Mouse (Mus musculus) liver, embryonic 15.5 days (tissue): Measurements from ENCODE around the gene Sin3b. TPM values are rescaled to one million over a fixed set of nuclear protein-coding genes. Genes with fewer than 3 reads are reported as not detected.

Source experiments
- ATAC-seq: fragments of 200-750 bp; cut with Nextera tagmentation; 2 replicates; pipeline ENCODE4 v1.8.0; 2017; ENCODE audit warnings: moderate number of reproducible peaks, mild to moderate bottlenecking, moderate library complexity; ENCODE audit not compliant: insufficient read depth
- H3K27ac ChIP-seq: fragments of 300-500 bp; sonication (generic); replicated peaks from 2 replicates; pipeline ENCODE4 v1.5.1; 2015; ENCODE audit warnings: mild to moderate bottlenecking, inconsistent platforms
- H3K27me3 ChIP-seq: fragments of 300-500 bp; sonication (generic); 2 replicates; pipeline ENCODE4 v1.6.1; 2015; ENCODE audit warnings: mild to moderate bottlenecking, inconsistent platforms
- H3K36me3 ChIP-seq: fragments of 300-500 bp; sonication (generic); replicated peaks from 2 replicates; pipeline ENCODE4 v1.6.1; 2015; ENCODE audit warnings: moderate library complexity, mild to moderate bottlenecking, inconsistent platforms
- H3K4me1 ChIP-seq: fragments of 300-500 bp; sonication (generic); replicated peaks from 2 replicates; pipeline ENCODE4 v1.6.1; 2015; ENCODE audit warnings: inconsistent platforms
- H3K4me2 ChIP-seq: fragments of 300-500 bp; sonication (generic); 2 replicates; pipeline ENCODE4 v1.6.1; 2015; ENCODE audit warnings: moderate library complexity, mild to moderate bottlenecking, inconsistent platforms
- H3K4me3 ChIP-seq: fragments of 300-500 bp; sonication (generic); replicated peaks from 2 replicates; pipeline ENCODE4 v1.5.1; 2015; ENCODE audit warnings: mild to moderate bottlenecking, inconsistent platforms
- H3K9ac ChIP-seq: fragments of 300-500 bp; sonication (generic); 2 replicates; pipeline ENCODE4 v1.6.1; 2015; ENCODE audit warnings: moderate library complexity, mild to moderate bottlenecking, inconsistent platforms
- H3K9me3 ChIP-seq: fragments of 300-500 bp; sonication (generic); replicated peaks from 2 replicates; pipeline ENCODE4 v1.6.1; 2016; ENCODE audit warnings: inconsistent platforms
- whole genome bisulfite sequencing: fragments of 180-500 bp; shearing (Covaris S2); methylation state at CpG from one replicate; pipeline ENCODE4 v1.1.7; 2015; ENCODE audit warnings: mixed read lengths; ENCODE audit not compliant: insufficient replicate concordance; 5-methylcytosine and 5-hydroxymethylcytosine counted together
- polyA plus RNA-seq: library from polyadenylated mRNA; unstranded; fragments of >200 nt; fragmentation: Nextera tagmentation; extraction: Ambion mirVana; gene quantifications from 2 replicates; pipeline ENCODE4 v1.2.1, GENCODE M21; 2015

The Sin3b gene
- polyA plus RNA-seq, 1 experiment from 2014 or later = 63.7 TPM

DNA sequence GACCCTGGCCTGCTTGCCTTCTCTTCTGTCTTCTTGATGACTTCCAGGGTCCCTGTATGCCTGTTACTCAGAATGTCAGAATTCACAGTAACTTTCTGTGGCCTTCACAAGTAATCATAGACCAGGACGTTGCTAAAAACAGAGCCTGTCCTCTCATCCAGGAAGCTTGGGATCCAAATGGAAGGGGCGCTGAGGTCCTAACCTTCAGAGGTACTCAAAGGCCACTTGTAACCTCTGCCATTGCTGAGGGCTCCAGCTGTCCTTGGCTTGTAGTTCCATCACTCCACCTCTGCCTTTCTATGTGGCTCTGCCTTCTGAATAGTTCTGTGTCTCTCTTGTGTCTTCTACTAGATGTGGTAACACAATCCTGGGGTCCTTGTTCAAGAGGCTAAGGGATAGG lies 30.7 kb downstream of the Sin3b start:
- no peak overlapping the region for H3K27ac ChIP-seq
- H3K36me3 ChIP-seq = peaks cover 82% of the 10 kb centered on the region
- H3K9ac ChIP-seq = no peak overlapping the region
- WGBS = 71% methylated on average over 2 of the region's 2 CpGs
- no peaks in the 10 kb centered on the region for H3K4me1 ChIP-seq
- no peaks in the 10 kb centered on the region for H3K9me3 ChIP-seq
- ATAC-seq = no peak
- no peak overlapping the region for H3K4me3 ChIP-seq
- H3K4me2 ChIP-seq = no peak overlapping the region
- no peaks in the 10 kb centered on the region for H3K27me3 ChIP-seq

- 90% methylated on average over 2 of the region's 2 CpGs for WGBS
- ATAC-seq = no peak
- H3K4me1 ChIP-seq = no peaks in the 10 kb centered on the region
- H3K9ac ChIP-seq = no peak overlapping the region
- no peak overlapping the region for H3K27ac ChIP-seq
- H3K4me3 ChIP-seq = no peak overlapping the region
- H3K4me2 ChIP-seq = no peak overlapping the region
- H3K27me3 ChIP-seq = no peaks in the 10 kb centered on the region
- peaks cover 60% of the 10 kb centered on the region for H3K36me3 ChIP-seq
- no peaks in the 10 kb centered on the region for H3K9me3 ChIP-seq
Measured at GRCm38 (mm10) chr8:72756031-72756430, 32.9 kb downstream of the Sin3b start.

DNA sequence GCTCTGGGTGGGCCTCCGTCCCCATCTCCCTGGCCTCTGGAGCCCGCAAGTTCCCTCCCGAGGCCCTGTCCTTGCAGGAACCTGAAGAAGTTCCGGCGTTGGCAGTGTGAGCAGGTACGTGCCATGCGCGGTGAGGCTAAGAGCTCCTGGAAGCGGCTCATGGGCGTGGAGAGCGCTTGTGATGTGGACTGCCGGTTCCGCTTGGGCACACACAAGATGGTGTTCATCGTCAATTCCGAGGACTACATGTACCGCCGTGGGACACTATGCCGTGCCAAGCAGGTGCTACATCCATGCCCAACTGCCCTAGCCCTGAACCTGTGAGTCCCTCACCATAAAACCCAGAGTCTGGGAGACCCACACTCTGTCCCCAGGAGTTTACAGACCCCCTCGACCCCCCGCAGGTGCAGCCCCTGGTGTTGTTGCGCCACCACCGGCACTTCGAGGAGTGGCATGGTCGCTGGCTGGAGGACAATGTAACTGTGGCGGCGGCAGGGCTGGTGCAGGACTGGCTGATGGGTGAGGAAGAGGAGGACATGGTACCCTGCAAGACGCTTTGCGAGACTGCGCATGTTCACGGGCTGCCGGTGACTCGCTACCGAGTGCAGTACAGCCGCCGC lies 33.8 kb downstream of the Sin3b start:
- ATAC-seq = no peak
- Histone ChIP-seq H3K9me3 (no peaks in the 10 kb centered on the region), H3K36me3 (peaks cover 53% of the 10 kb centered on the region), H3K9ac (no peak overlapping the region), H3K27me3 (no peaks in the 10 kb centered on the region), H3K4me1 (no peaks in the 10 kb centered on the region; the same call in 1 of the 2 replicates), H3K4me2 (no peak overlapping the region), H3K27ac (no peak overlapping the region), H3K4me3 (no peak overlapping the region)
- 91% methylated on average over 35 of the region's 35 CpGs for WGBS

DNA sequence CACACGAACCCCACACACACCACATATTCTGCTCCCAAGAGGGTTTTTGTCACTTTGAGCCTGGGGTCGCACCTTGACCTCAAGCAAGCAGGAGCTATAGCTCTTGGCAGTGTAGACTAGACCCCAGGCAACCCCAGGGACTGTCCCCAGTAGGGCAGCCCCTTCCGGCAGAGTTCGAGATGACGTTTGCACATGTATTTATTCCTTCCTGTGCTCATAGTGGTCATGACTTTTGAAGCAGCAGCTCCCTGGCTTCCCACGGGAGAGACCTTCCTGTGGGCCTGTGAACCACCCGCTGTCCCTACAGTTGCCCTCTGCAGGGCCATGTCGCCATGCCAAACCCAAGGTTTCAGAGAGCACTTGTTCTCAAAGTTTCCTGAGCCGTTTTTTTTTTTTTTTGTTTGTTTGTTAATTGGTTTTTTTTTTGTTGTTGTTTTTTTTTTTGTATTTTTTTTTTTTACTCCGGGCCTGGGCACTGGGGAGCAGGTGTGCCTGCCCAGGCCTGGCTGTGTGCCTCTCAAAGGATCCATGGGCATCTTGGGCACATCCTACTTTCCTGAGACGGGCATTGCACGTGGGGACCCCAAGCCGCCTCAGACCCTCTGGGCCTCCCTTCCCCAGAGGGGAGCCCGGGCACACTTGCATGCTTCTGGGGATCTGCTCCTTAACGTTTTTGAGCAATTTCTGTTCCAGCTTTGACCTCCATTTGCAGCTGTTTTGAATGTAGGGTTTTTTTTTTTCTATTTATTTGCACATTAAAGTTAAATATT lies 34.5 kb downstream of the Sin3b start:
- Histone ChIP-seq H3K36me3 (peaks cover 45% of the 10 kb centered on the region), H3K4me1 (no peaks in the 10 kb centered on the region; the same call in 1 of the 2 replicates), H3K27me3 (no peaks in the 10 kb centered on the region), H3K4me2 (no peak overlapping the region), H3K4me3 (no peak overlapping the region), H3K27ac (no peak overlapping the region), H3K9me3 (no peaks in the 10 kb centered on the region), H3K9ac (no peak overlapping the region)
- WGBS = 78% methylated on average over 15 of the region's 15 CpGs
- no peak for ATAC-seq

DNA sequence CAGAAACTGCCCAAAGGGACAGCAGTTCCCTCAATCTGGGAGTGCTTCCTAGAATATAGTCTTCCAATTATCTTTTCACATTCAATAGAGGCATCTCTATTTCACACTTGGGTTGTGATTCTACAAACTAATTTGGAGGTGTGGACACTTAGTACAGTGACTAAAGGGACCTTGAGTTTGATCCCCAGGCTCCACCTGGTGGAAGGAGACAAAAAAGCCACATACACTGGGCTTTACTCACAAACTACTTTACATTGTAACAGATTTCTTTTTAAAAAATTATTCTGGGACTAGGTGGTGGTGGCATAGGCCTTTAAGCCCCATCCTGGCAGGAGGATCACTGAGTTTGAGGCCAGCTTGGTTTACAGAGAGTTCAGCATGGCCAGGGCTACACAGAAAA lies 35.2 kb downstream of the Sin3b start:
- Histone ChIP-seq H3K27ac (no peak overlapping the region), H3K27me3 (no peaks in the 10 kb centered on the region)

GRCm38 (mm10) chr8:72760216-72760615 lies 37.1 kb downstream of the Sin3b start:
- WGBS = 65% methylated on average over 3 of the region's 3 CpGs
- no peak overlapping the region for H3K4me2 ChIP-seq
- ATAC-seq = no peak
- H3K36me3 ChIP-seq = peaks cover 28% of the 10 kb centered on the region
- H3K27me3 ChIP-seq = no peaks in the 10 kb centered on the region
- H3K4me1 ChIP-seq = no peaks in the 10 kb centered on the region; the same call in 1 of the 2 replicates
- H3K9me3 ChIP-seq = no peaks in the 10 kb centered on the region
- no peak overlapping the region for H3K9ac ChIP-seq
- no peak overlapping the region for H3K4me3 ChIP-seq
- no peak overlapping the region for H3K27ac ChIP-seq

More for the DNA sequence above, 35.2 kb downstream of the Sin3b start:
- Histone ChIP-seq H3K4me1 (no peaks in the 10 kb centered on the region; the same call in 1 of the 2 replicates), H3K4me2 (no peak overlapping the region), H3K9me3 (no peaks in the 10 kb centered on the region), H3K9ac (no peak overlapping the region), H3K36me3 (peaks cover 40% of the 10 kb centered on the region), H3K4me3 (no peak overlapping the region)
- no peak for ATAC-seq

GRCm38 (mm10) chr8:72761322-72762051 lies 38.4 kb downstream of the Sin3b start, which contains the start of gene F2rl3:
TSS of gene F2rl3 (plus strand) at chr8:72761880.
- no peaks in the 10 kb centered on the region for H3K27me3 ChIP-seq
- no peaks in the 10 kb centered on the region; the same call in 1 of the 2 replicates for H3K4me1 ChIP-seq
- peaks cover 19% of the 10 kb centered on the region for H3K36me3 ChIP-seq
- no peaks in the 10 kb centered on the region for H3K9me3 ChIP-seq
- H3K9ac ChIP-seq = no peak within 1 kb of the TSS
- no peak within 1 kb of the TSS for H3K4me3 ChIP-seq
- ATAC-seq = no peak
- H3K27ac ChIP-seq = no peak within 1 kb of the TSS
- no peak within 1 kb of the TSS for H3K4me2 ChIP-seq
- 12% methylated on average over 7 of the region's 7 CpGs for WGBS

GRCm38 (mm10) chr8:72762306-72762705 lies 39.2 kb downstream of the Sin3b start:
- WGBS = 61% methylated on average over 12 of the region's 12 CpGs
- no peak overlapping the region for H3K4me2 ChIP-seq
- peaks cover 11% of the 10 kb centered on the region for H3K36me3 ChIP-seq
- H3K4me3 ChIP-seq = no peak overlapping the region
- no peak for ATAC-seq
- H3K4me1 ChIP-seq = no peaks in the 10 kb centered on the region; the same call in 1 of the 2 replicates
- no peak overlapping the region for H3K9ac ChIP-seq
- no peak overlapping the region for H3K27ac ChIP-seq
- H3K27me3 ChIP-seq = no peaks in the 10 kb centered on the region
- H3K9me3 ChIP-seq = no peaks in the 10 kb centered on the region

- H3K27ac ChIP-seq = no peak overlapping the region
- no peak for ATAC-seq
- 64% methylated on average over 4 of the region's 4 CpGs for WGBS
- H3K9me3 ChIP-seq = no peaks in the 10 kb centered on the region
- no peak overlapping the region for H3K4me2 ChIP-seq
- H3K9ac ChIP-seq = no peak overlapping the region
- H3K4me3 ChIP-seq = no peak overlapping the region
- H3K27me3 ChIP-seq = no peaks in the 10 kb centered on the region
- no peaks in the 10 kb centered on the region; the same call in 1 of the 2 replicates for H3K4me1 ChIP-seq
- no peaks in the 10 kb centered on the region for H3K36me3 ChIP-seq
Measured at GRCm38 (mm10) chr8:72765696-72766095, 42.6 kb downstream of the Sin3b start.

GRCm38 (mm10) chr8:72766777-72767176 lies 43.7 kb downstream of the Sin3b start:
- Histone ChIP-seq H3K4me3 (no peak overlapping the region), H3K4me1 (no peaks in the 10 kb centered on the region), H3K4me2 (no peak overlapping the region), H3K36me3 (no peaks in the 10 kb centered on the region), H3K9me3 (no peaks in the 10 kb centered on the region), H3K9ac (no peak overlapping the region), H3K27ac (no peak overlapping the region), H3K27me3 (no peaks in the 10 kb centered on the region)
- ATAC-seq = no peak
- WGBS = 40% methylated on average over 7 of the region's 7 CpGs

- Histone ChIP-seq H3K4me2 (no peak overlapping the region), H3K4me3 (no peak overlapping the region), H3K4me1 (no peaks in the 10 kb centered on the region), H3K9ac (no peak overlapping the region), H3K9me3 (no peaks in the 10 kb centered on the region), H3K36me3 (no peaks in the 10 kb centered on the region), H3K27ac (no peak overlapping the region), H3K27me3 (no peaks in the 10 kb centered on the region)
- ATAC-seq = no peak
- 50% methylated on average over 1 of the region's 1 CpGs for WGBS
Measured at GRCm38 (mm10) chr8:72777797-72778196, 54.7 kb downstream of the Sin3b start.
